Mouse (Mus musculus): Measurements from ENCODE around the gene Camta1. TPM values are rescaled to one million over a fixed set of nuclear protein-coding genes. Genes with fewer than 3 reads are reported as not detected.
A peak's percentile ranks its signal among the peaks of the same experiment; 100 is the strongest.

Gene Camta1
- polyA plus RNA-seq, 1 experiment from 2014 or later = 81.8 TPM

DNA sequence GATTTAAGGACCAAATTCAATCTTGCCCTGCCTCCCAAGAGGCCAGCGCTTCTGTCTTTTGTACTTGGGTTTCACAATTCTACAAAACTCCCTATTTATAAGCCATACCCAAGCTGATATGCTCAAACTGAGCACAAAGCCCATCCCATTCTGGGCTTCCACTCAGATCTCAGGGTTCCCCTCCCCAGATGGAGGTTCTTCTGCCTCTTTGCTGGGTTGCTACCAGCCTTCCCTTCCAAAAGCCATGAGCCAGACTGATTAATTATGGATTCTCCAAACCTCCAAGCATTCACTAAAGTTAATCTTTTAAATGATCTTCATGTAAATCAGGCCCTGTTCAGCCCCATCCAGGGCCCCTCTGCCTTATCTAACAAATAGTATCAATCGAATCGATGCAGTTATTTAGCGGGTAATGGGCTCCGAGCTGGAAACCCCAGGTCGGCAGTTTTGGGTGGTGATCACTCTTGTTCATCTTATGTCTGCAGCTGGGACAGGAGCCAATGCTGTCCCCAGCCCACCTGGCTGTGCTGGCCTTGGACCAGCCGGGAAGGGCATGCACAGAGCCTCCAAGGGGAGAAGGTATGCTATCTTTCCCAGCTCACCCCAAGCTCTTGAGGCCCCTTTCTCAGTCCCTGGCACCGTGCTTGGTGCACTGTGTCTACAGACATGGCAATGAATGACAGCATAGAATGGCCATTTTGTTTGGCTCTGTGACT is 534.5 kb downstream of the Camta1 start:
- Histone ChIP-seq H3K36me3 (ENCODE audit: control insufficient read depth, insufficient read depth, low read length) (no peaks in the 10 kb centered on the region), H3K9me3 (replicated peaks; ENCODE audit: control insufficient read depth, low read length) (no peaks in the 10 kb centered on the region), H3K4me2 (ENCODE audit: low read depth, low read length) (no peak overlapping the region), H3K4me3 (replicated peaks; ENCODE audit: low read length) (no peak overlapping the region), H3K9ac (ENCODE audit: low read length) (no peak overlapping the region), H3K27me3 (ENCODE audit: control insufficient read depth, insufficient read depth, low read length) (no peaks in the 10 kb centered on the region), H3K27ac (ENCODE audit: low read length) (peak overlapping the region; percentile 39), H3K4me1 (ENCODE audit: control insufficient read depth, insufficient read depth, low read length) (no peaks in the 10 kb centered on the region; the same call in 1 of the 2 replicates)
- no peak for ATAC-seq (ENCODE audit: insufficient read depth, low FRiP score)
- 79% methylated on average over 8 of the region's 8 CpGs for WGBS

- 87% methylated on average over 10 of the region's 10 CpGs for WGBS
- no peaks in the 10 kb centered on the region for H3K36me3 ChIP-seq (ENCODE audit: control insufficient read depth, insufficient read depth, low read length)
- no peak overlapping the region for H3K27ac ChIP-seq (ENCODE audit: low read length)
- no peaks in the 10 kb centered on the region for H3K27me3 ChIP-seq (ENCODE audit: control insufficient read depth, insufficient read depth, low read length)
- no peak overlapping the region for H3K9ac ChIP-seq (ENCODE audit: low read length)
- no peak overlapping the region for H3K4me3 ChIP-seq (replicated peaks; ENCODE audit: low read length)
- H3K4me1 ChIP-seq (ENCODE audit: control insufficient read depth, insufficient read depth, low read length) = no peaks in the 10 kb centered on the region
- no peak for ATAC-seq (ENCODE audit: insufficient read depth, low FRiP score)
- H3K4me2 ChIP-seq (ENCODE audit: low read depth, low read length) = no peak overlapping the region
- H3K9me3 ChIP-seq (replicated peaks; ENCODE audit: control insufficient read depth, low read length) = no peaks in the 10 kb centered on the region
Measured at GRCm38 (mm10) chr4:151316428-151316827, 545.2 kb downstream of the Camta1 start.

DNA sequence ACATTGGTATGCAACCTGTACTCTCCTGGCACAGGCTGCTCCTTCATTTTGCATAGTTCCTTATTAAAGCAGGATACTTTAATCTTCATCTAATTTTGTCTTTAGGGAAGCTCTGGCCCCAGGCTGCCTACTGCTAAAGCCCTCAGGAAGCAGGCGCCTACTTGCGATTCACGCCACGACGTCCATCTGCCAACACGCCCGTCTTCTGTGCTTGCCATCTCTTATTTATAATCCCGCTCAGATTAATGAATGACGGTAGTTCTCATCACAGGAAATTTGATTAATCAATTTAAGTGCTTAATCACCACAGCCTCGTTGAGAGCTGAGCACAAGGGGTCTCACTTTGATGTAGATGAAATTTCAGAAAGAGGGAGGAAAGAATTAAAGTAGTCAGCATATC is 546.0 kb downstream of the Camta1 start:
- no peak overlapping the region for H3K27ac ChIP-seq (ENCODE audit: low read length)
- ATAC-seq (ENCODE audit: insufficient read depth, low FRiP score) = no peak
- no peaks in the 10 kb centered on the region for H3K36me3 ChIP-seq (ENCODE audit: control insufficient read depth, insufficient read depth, low read length)
- H3K4me3 ChIP-seq (replicated peaks; ENCODE audit: low read length) = no peak overlapping the region
- WGBS = 69% methylated on average over 10 of the region's 10 CpGs
- H3K4me2 ChIP-seq (ENCODE audit: low read depth, low read length) = no peak overlapping the region
- no peak overlapping the region for H3K9ac ChIP-seq (ENCODE audit: low read length)
- H3K9me3 ChIP-seq (replicated peaks; ENCODE audit: control insufficient read depth, low read length) = no peaks in the 10 kb centered on the region
- peaks cover 3% of the 10 kb centered on the region; the same call in 1 of the 2 replicates for H3K4me1 ChIP-seq (ENCODE audit: control insufficient read depth, insufficient read depth, low read length)
- H3K27me3 ChIP-seq (ENCODE audit: control insufficient read depth, insufficient read depth, low read length) = no peaks in the 10 kb centered on the region

DNA sequence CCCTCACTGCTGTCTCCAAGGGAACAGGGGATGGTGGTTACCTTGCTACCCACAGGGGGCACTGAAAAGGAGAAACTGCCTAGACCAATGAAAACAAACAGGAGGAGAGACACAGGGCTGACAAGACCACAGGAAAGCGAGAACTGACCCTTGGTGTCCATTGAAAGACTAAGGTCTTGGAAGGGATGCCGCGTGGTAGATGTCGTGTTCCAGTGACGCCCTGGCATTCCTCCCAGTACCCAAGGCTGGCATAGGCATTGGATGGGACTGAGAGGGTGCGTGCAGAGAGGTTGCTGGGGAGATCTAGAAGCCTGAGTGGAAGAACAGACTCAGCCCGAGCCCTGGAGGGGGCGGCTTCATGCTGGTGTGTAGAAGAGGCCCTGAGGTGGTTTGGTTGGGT is 550.9 kb downstream of the Camta1 start:
- H3K9me3 ChIP-seq (replicated peaks; ENCODE audit: control insufficient read depth, low read length) = no peaks in the 10 kb centered on the region
- no peak overlapping the region for H3K4me2 ChIP-seq (ENCODE audit: low read depth, low read length)
- WGBS = 74% methylated on average over 8 of the region's 8 CpGs
- H3K27me3 ChIP-seq (ENCODE audit: control insufficient read depth, insufficient read depth, low read length) = no peaks in the 10 kb centered on the region
- H3K4me3 ChIP-seq (replicated peaks; ENCODE audit: low read length) = no peak overlapping the region
- peak overlapping the region; percentile 62; the same call in 1 of the 2 replicates for H3K27ac ChIP-seq (ENCODE audit: low read length)
- H3K9ac ChIP-seq (ENCODE audit: low read length) = no peak overlapping the region
- no peak for ATAC-seq (ENCODE audit: insufficient read depth, low FRiP score)
- H3K4me1 ChIP-seq (ENCODE audit: control insufficient read depth, insufficient read depth, low read length) = peaks cover 10% of the 10 kb centered on the region
- no peaks in the 10 kb centered on the region for H3K36me3 ChIP-seq (ENCODE audit: control insufficient read depth, insufficient read depth, low read length)

- peak; percentile 71; the same call in 1 of the 2 replicates for ATAC-seq (ENCODE audit: insufficient read depth, low FRiP score)
- Histone ChIP-seq H3K27ac (ENCODE audit: low read length) (peak overlapping the region; percentile 62; the same call in 1 of the 2 replicates), H3K4me3 (replicated peaks; ENCODE audit: low read length) (no peak overlapping the region), H3K9me3 (replicated peaks; ENCODE audit: control insufficient read depth, low read length) (no peaks in the 10 kb centered on the region), H3K9ac (ENCODE audit: low read length) (no peak overlapping the region), H3K27me3 (ENCODE audit: control insufficient read depth, insufficient read depth, low read length) (no peaks in the 10 kb centered on the region), H3K36me3 (ENCODE audit: control insufficient read depth, insufficient read depth, low read length) (no peaks in the 10 kb centered on the region), H3K4me2 (ENCODE audit: low read depth, low read length) (no peak overlapping the region), H3K4me1 (ENCODE audit: control insufficient read depth, insufficient read depth, low read length) (peaks cover 10% of the 10 kb centered on the region)
- WGBS = 15% methylated on average over 12 of the region's 12 CpGs
Measured at GRCm38 (mm10) chr4:151310056-151310685, 551.5 kb downstream of the Camta1 start.

DNA sequence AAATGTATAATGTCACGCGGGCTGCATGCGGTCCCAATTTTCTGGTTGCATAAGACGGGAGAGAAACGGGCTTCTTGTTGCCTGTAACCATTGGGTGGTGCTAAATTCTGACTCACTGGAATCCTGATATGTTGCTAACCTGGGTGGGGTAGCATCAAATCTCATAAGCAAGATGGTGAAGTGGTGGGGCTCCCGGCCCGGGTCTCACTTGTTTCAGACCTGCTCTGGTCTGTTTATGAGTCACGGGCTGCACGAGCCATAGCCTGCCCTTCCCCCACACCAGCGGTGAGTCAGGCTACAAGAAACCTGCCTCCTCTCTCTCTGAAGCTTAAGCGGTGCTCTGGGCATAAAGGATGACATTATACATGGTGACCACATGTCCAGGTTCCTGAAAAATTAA is 554.8 kb downstream of the Camta1 start:
- Histone ChIP-seq H3K27ac (ENCODE audit: low read length) (no peak overlapping the region), H3K4me1 (ENCODE audit: control insufficient read depth, insufficient read depth, low read length) (peaks cover 25% of the 10 kb centered on the region), H3K9ac (ENCODE audit: low read length) (no peak overlapping the region), H3K4me2 (ENCODE audit: low read depth, low read length) (no peak overlapping the region), H3K36me3 (ENCODE audit: control insufficient read depth, insufficient read depth, low read length) (no peaks in the 10 kb centered on the region), H3K9me3 (replicated peaks; ENCODE audit: control insufficient read depth, low read length) (no peaks in the 10 kb centered on the region), H3K27me3 (ENCODE audit: control insufficient read depth, insufficient read depth, low read length) (no peaks in the 10 kb centered on the region), H3K4me3 (replicated peaks; ENCODE audit: low read length) (no peak overlapping the region)
- WGBS = 66% methylated on average over 11 of the region's 11 CpGs
- ATAC-seq (ENCODE audit: insufficient read depth, low FRiP score) = no peak

DNA sequence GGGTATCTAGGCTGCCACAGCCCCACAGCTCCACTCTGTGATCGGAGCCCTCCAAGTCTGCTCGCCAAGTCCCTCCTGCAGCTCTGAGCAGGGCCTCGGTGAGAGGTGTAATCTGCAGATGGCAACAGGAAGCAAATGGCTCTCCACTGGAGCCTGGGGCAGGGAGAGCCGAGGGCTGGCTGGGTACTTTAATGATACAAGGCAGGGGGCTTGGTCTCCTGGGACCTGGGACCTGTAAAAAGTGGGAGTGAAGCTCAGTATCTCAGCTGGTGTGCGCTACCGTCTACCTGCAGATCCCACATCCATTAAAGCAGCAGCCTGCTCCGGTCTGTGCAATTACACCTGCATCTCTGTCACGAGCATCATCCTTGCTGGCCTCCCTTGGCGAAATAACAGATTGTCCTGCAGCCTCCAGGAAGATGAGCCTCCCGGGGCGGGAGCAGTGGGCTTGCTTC is 555.3 kb downstream of the Camta1 start:
- no peak overlapping the region for H3K27ac ChIP-seq (ENCODE audit: low read length)
- H3K4me1 ChIP-seq (ENCODE audit: control insufficient read depth, insufficient read depth, low read length) = peaks cover 28% of the 10 kb centered on the region
- no peak overlapping the region for H3K4me3 ChIP-seq (replicated peaks; ENCODE audit: low read length)
- 65% methylated on average over 11 of the region's 11 CpGs for WGBS
- no peaks in the 10 kb centered on the region for H3K9me3 ChIP-seq (replicated peaks; ENCODE audit: control insufficient read depth, low read length)
- H3K4me2 ChIP-seq (ENCODE audit: low read depth, low read length) = no peak overlapping the region
- no peak overlapping the region for H3K9ac ChIP-seq (ENCODE audit: low read length)
- ATAC-seq (ENCODE audit: insufficient read depth, low FRiP score) = no peak
- H3K27me3 ChIP-seq (ENCODE audit: control insufficient read depth, insufficient read depth, low read length) = no peaks in the 10 kb centered on the region
- H3K36me3 ChIP-seq (ENCODE audit: control insufficient read depth, insufficient read depth, low read length) = no peaks in the 10 kb centered on the region

GRCm38 (mm10) chr4:151305761-151306160 is 555.9 kb downstream of the Camta1 start:
- no peak for ATAC-seq (ENCODE audit: insufficient read depth, low FRiP score)
- peaks cover 29% of the 10 kb centered on the region for H3K4me1 ChIP-seq (ENCODE audit: control insufficient read depth, insufficient read depth, low read length)
- H3K9me3 ChIP-seq (replicated peaks; ENCODE audit: control insufficient read depth, low read length) = no peaks in the 10 kb centered on the region

DNA sequence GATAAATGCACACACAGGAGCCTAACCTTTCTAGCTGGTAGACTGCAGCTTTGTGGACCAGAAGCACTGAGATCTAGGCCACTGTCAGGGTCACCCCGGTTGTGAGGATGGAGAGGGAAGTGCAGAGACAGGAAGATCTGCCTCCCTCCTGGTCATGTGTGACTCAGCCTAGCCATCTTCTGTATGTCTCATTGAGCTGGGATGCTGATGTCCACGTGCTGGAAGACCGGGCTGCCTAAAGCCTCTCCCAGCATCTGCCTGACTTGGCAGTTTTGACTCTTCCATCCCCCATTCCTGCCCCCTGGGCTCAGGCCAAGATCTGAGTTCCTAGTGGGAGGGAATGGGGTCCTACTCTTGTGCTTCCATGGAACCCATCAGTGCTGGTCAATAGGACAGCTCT is 557.7 kb downstream of the Camta1 start:
- Histone ChIP-seq H3K36me3 (ENCODE audit: control insufficient read depth, insufficient read depth, low read length) (no peaks in the 10 kb centered on the region), H3K9ac (ENCODE audit: low read length) (no peak overlapping the region), H3K4me3 (replicated peaks; ENCODE audit: low read length) (no peak overlapping the region), H3K27ac (ENCODE audit: low read length) (no peak overlapping the region), H3K9me3 (replicated peaks; ENCODE audit: control insufficient read depth, low read length) (no peaks in the 10 kb centered on the region), H3K4me1 (ENCODE audit: control insufficient read depth, insufficient read depth, low read length) (peaks cover 26% of the 10 kb centered on the region; the same call in 1 of the 2 replicates), H3K4me2 (ENCODE audit: low read depth, low read length) (no peak overlapping the region), H3K27me3 (ENCODE audit: control insufficient read depth, insufficient read depth, low read length) (no peaks in the 10 kb centered on the region)
- WGBS = 67% methylated on average over 3 of the region's 3 CpGs
- ATAC-seq (ENCODE audit: insufficient read depth, low FRiP score) = no peak

More at GRCm38 (mm10) chr4:151305761-151306160, 555.9 kb downstream of the Camta1 start:
- Histone ChIP-seq H3K27me3 (ENCODE audit: control insufficient read depth, insufficient read depth, low read length) (no peaks in the 10 kb centered on the region), H3K4me3 (replicated peaks; ENCODE audit: low read length) (no peak overlapping the region), H3K4me2 (ENCODE audit: low read depth, low read length) (no peak overlapping the region), H3K27ac (ENCODE audit: low read length) (no peak overlapping the region), H3K9ac (ENCODE audit: low read length) (no peak overlapping the region), H3K36me3 (ENCODE audit: control insufficient read depth, insufficient read depth, low read length) (no peaks in the 10 kb centered on the region)
- 83% methylated on average over 6 of the region's 6 CpGs for WGBS
